Mouse (Mus musculus): ENCODE results near the gene Fgf10. TPM values are rescaled to one million over a fixed set of nuclear protein-coding genes. Genes with fewer than 3 reads are reported as not detected.

The Fgf10 gene
- total RNA-seq, 2 experiments from 2014 or later = 3.8 to 4.0 TPM

- intact Hi-C loops (cut with DNase I) = no loop called here
- DNase-seq (ENCODE audit: low spot score in 2 of 2) = peak; percentile 15 to 36
These were observed 45.8 kb downstream of the Fgf10 start for GRCm38 (mm10) chr13:118715066-118716018.

GRCm38 (mm10) chr13:118716265-118716664 lies 46.7 kb downstream of the Fgf10 start:
- DNase-seq (ENCODE audit: low spot score in 2 of 2) = no peak
- intact Hi-C loops (cut with DNase I) = no loop called here

GRCm38 (mm10) chr13:118716726-118717125 lies 47.1 kb downstream of the Fgf10 start:
- intact Hi-C loops (cut with DNase I) = no loop called here
- no peak for DNase-seq (ENCODE audit: low spot score in 2 of 2)

GRCm38 (mm10) chr13:118718396-118718795 lies 48.8 kb downstream of the Fgf10 start:
- no peak for DNase-seq (ENCODE audit: low spot score in 2 of 2)
- intact Hi-C loops (cut with DNase I) = no loop called here

GRCm38 (mm10) chr13:118721668-118722067 lies 52.1 kb downstream of the Fgf10 start:
- intact Hi-C loops (cut with DNase I) = no loop called here
- no peak for DNase-seq (ENCODE audit: low spot score in 2 of 2)

GRCm38 (mm10) chr13:118731850-118732552 lies 62.4 kb downstream of the Fgf10 start:
- intact Hi-C loops (cut with DNase I) = no loop called here
- peak; percentile 35 to 76 for DNase-seq (ENCODE audit: low spot score in 2 of 2)

- intact Hi-C loops (cut with DNase I) = no loop called here
These were observed 70.3 kb downstream of the Fgf10 start for GRCm38 (mm10) chr13:118739854-118740411.

GRCm38 (mm10) chr13:118742788-118743187 lies 73.2 kb downstream of the Fgf10 start:
- intact Hi-C loops (cut with DNase I) = no loop called here

More at GRCm38 (mm10) chr13:118739854-118740411, 70.3 kb downstream of the Fgf10 start:
- DNase-seq (ENCODE audit: low spot score in 2 of 2) = no peak

GRCm38 (mm10) chr13:118744806-118745205 lies 75.2 kb downstream of the Fgf10 start:
- intact Hi-C loops (cut with DNase I) = no loop called here
- no peak for DNase-seq (ENCODE audit: low spot score in 2 of 2)

More at GRCm38 (mm10) chr13:118742788-118743187, 73.2 kb downstream of the Fgf10 start:
- DNase-seq (ENCODE audit: low spot score in 2 of 2) = no peak

- no peak for DNase-seq (ENCODE audit: low spot score in 2 of 2)
- intact Hi-C loops (cut with DNase I) = no loop called here
These were observed 76.8 kb downstream of the Fgf10 start for GRCm38 (mm10) chr13:118746427-118746826.

GRCm38 (mm10) chr13:118754024-118754423 lies 84.4 kb downstream of the Fgf10 start:
- DNase-seq (ENCODE audit: low spot score in 2 of 2) = no peak
- intact Hi-C loops (cut with DNase I) = no loop called here

- intact Hi-C loops (cut with DNase I) = no loop called here
- no peak for DNase-seq (ENCODE audit: low spot score in 2 of 2)
These were observed 89.4 kb downstream of the Fgf10 start for GRCm38 (mm10) chr13:118759021-118759420.

GRCm38 (mm10) chr13:118762982-118763381 lies 93.4 kb downstream of the Fgf10 start:
- intact Hi-C loops (cut with DNase I) = no loop called here
- no peak for DNase-seq (ENCODE audit: low spot score in 2 of 2)

- intact Hi-C loops (cut with DNase I) = no loop called here
- DNase-seq (ENCODE audit: low spot score in 2 of 2) = no peak
These were observed 102.6 kb downstream of the Fgf10 start for GRCm38 (mm10) chr13:118772188-118772587.

- intact Hi-C loops (cut with DNase I) = no loop called here
- no peak for DNase-seq (ENCODE audit: low spot score in 2 of 2)
These were observed 105.6 kb downstream of the Fgf10 start for GRCm38 (mm10) chr13:118775148-118775547.

GRCm38 (mm10) chr13:118779161-118779560 lies 109.6 kb downstream of the Fgf10 start:
- DNase-seq (ENCODE audit: low spot score in 2 of 2) = no peak
- intact Hi-C loops (cut with DNase I) = no loop called here

GRCm38 (mm10) chr13:118791753-118792152 lies 122.2 kb downstream of the Fgf10 start:
- peak; percentile 28 to 84 for DNase-seq (ENCODE audit: low spot score in 2 of 2)
- intact Hi-C loops (cut with DNase I) = no loop called here

- no peak for DNase-seq (ENCODE audit: low spot score in 2 of 2)
- intact Hi-C loops (cut with DNase I) = no loop called here
These were observed 122.6 kb downstream of the Fgf10 start for GRCm38 (mm10) chr13:118792198-118792597.

GRCm38 (mm10) chr13:118800176-118800575 lies 130.6 kb downstream of the Fgf10 start:
- intact Hi-C loops (cut with DNase I) = no loop called here
- DNase-seq (ENCODE audit: low spot score in 2 of 2) = no peak

- intact Hi-C loops (cut with DNase I) = no loop called here
- DNase-seq (ENCODE audit: low spot score in 2 of 2) = no peak
These were observed 137.1 kb downstream of the Fgf10 start for GRCm38 (mm10) chr13:118806662-118807061.

Data from left cerebral cortex, postnatal 25 days (tissue).